Mouse (Mus musculus) spleen, adult 2 months (tissue): ENCODE measurements around the gene Tns4. TPM values are rescaled to one million over a fixed set of nuclear protein-coding genes. Genes with fewer than 3 reads are reported as not detected.

Source experiments
- DNase-seq, 2 experiments: peaks; one replicate each; pipeline versions ENCODE4 v3.0.0 to v3.0.0-alpha.2; 2012 to 2021; ENCODE audit warnings: low spot score in 2 of 2, low read depth in 1 of 2
- H3K27ac ChIP-seq: fragments of 200-500 bp; 2 replicates; pipeline ENCODE4 v1.5.1; 2012; ENCODE audit warnings: low read length, inconsistent platforms; ENCODE audit not compliant: insufficient read depth
- H3K27me3 ChIP-seq: fragments of 200-500 bp; 2 replicates; pipeline ENCODE4 v1.6.1; 2012; ENCODE audit warnings: mild to moderate bottlenecking, moderate library complexity, low read length, inconsistent platforms; ENCODE audit not compliant: control insufficient read depth, insufficient read depth
- H3K36me3 ChIP-seq: fragments of 200-500 bp; 2 replicates; pipeline ENCODE4 v1.6.1; 2012; ENCODE audit warnings: mild to moderate bottlenecking, low read length, inconsistent platforms; ENCODE audit not compliant: control insufficient read depth, insufficient read depth
- H3K4me1 ChIP-seq: fragments of 200-500 bp; 2 replicates; pipeline ENCODE4 v1.6.1; 2011; ENCODE audit warnings: inconsistent platforms; ENCODE audit not compliant: control insufficient read depth, insufficient read depth, insufficient read length
- H3K4me3 ChIP-seq: fragments of 200-500 bp; 2 replicates; pipeline ENCODE4 v1.5.1; 2011; ENCODE audit warnings: mild to moderate bottlenecking, inconsistent platforms; ENCODE audit not compliant: insufficient read depth, insufficient read length; ENCODE audit errors: extremely low read depth
- CTCF ChIP-seq: fragments of 200-500 bp; IDR thresholded peaks from 2 replicates; pipeline ENCODE4 v1.5.1; 2011; ENCODE audit warnings: mild to moderate bottlenecking, inconsistent platforms; ENCODE audit not compliant: insufficient read depth, insufficient read length, insufficient replicate concordance; ENCODE audit errors: extremely low read depth
- POLR2A ChIP-seq: fragments of 200-500 bp; IDR thresholded peaks from 2 replicates; pipeline ENCODE4 v1.6.1; 2011; ENCODE audit warnings: low read depth, low read length, inconsistent platforms
- WGBS: fragments of 180-500 bp; shearing (Covaris S2); methylation state at CpG from one replicate; pipeline ENCODE4 v1.1.7; 2018; 5-methylcytosine and 5-hydroxymethylcytosine counted together
- polyA plus RNA-seq: library from polyadenylated mRNA; depleted of rRNA; stranded (reverse); fragments of >200 nt; gene quantifications from 2 replicates; pipeline ENCODE4 v1.2.3, GENCODE M21; 2012; rRNA removed

Gene Tns4
- polyA plus RNA-seq, 1 experiment, result 1.3 TPM

DNA sequence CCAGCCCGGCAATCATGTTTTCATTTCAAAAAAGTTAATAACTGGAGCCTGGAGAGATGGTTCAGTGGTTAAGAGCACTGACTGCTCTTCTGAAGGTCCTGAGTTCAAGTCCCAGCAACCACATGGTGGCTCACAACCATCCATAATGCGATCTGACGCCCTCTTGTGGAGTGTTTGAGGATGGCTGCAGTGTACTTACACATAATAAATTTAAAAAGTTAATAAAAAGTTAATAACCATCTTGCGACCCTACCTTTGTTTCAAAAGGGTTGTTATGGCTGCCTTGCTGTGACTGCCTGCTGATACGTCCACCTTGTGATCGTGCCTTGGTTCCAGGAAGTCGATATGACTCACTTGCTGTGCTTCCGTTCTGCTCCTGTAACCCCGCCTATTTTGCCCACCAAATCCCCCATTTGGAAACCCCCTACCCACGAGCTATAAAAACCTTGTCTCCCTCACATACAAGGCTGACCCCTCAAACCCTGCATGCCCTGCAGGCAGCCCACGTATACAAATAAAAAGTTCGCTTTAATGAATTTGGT, 62.1 kb downstream of the Tns4 start:
- DNase-seq, result no peak

DNA sequence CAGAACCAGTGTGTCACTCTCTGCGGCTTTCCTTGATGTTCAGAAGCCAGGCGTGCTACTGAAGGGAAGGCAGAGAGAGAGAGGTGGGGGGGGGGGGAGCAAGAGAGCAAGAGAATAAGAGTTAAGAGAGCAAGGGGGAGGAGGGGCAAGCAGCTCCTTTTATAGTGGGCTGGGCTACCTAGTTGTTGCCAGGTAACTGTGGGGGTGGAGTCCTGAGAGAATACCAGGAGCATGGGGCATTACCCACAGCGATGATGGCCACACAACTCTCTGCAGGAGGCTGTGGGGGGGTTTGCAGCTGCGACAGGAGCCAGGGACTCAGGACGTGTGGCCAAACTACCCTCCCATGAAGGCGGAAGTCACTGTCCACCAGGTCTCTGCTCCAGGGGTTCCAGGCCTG, 63.2 kb downstream of the Tns4 start:
- H3K4me3 ChIP-seq, result no peak overlapping the region
- H3K27ac ChIP-seq, result no peak overlapping the region
- TF ChIP-seq POLR2A (no peak), CTCF (no peak)
- H3K36me3 ChIP-seq, result no peaks in the 10 kb centered on the region
- DNase-seq, result no peak
- no peaks in the 10 kb centered on the region; the same call in 1 of the 2 replicates for H3K4me1 ChIP-seq
- 92% methylated on average over 6 of the region's 6 CpGs for WGBS
- H3K27me3 ChIP-seq, result no peaks in the 10 kb centered on the region

More for the DNA sequence above, 62.1 kb downstream of the Tns4 start:
- Histone ChIP-seq H3K4me3 (no peak overlapping the region), H3K4me1 (no peaks in the 10 kb centered on the region; the same call in 1 of the 2 replicates), H3K27ac (no peak overlapping the region), H3K36me3 (no peaks in the 10 kb centered on the region), H3K27me3 (no peaks in the 10 kb centered on the region)
- TF ChIP-seq CTCF (no peak), POLR2A (no peak)
- 74% methylated on average over 12 of the region's 12 CpGs for WGBS

DNA sequence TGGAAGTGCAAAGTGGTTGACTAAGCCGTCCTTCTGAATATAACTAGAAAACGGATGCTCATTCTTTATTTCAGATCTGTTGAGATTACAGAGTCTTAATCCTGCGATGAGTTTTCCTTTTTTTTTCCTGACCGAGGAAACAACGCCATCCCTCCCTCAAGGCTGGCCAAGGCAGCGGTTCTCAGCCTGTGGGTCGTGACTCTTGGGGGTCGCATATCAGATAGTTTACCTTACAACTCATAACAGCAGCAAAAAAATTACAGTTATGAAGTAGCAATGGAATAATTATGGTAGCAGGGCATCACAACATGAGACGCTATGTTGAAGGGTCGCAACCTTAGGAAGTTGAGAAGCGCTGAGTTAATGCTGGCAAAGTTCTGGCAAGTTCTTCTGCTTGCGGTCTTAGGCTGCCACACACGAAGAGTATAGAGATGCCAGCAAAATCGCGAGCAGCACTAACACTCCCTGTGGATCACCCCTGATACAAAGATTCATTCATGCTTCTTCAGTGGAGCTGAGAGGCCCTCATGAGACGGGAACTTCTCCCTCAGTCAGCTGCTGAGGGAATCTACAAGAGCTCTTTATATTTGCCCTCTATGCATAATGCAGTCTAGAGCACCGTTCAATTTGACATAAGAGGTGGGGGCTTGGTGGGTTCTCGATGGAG, 64.5 kb downstream of the Tns4 start:
- Histone ChIP-seq H3K27me3 (no peaks in the 10 kb centered on the region), H3K4me1 (no peaks in the 10 kb centered on the region; the same call in 1 of the 2 replicates), H3K27ac (no peak overlapping the region), H3K4me3 (peak overlapping the region; percentile 58), H3K36me3 (no peaks in the 10 kb centered on the region)
- DNase-seq, result no peak
- 31% methylated on average over 18 of the region's 18 CpGs for WGBS
- no peak; the same call in 1 of the 2 replicates for TF ChIP-seq POLR2A
- no peak for TF ChIP-seq CTCF

DNA sequence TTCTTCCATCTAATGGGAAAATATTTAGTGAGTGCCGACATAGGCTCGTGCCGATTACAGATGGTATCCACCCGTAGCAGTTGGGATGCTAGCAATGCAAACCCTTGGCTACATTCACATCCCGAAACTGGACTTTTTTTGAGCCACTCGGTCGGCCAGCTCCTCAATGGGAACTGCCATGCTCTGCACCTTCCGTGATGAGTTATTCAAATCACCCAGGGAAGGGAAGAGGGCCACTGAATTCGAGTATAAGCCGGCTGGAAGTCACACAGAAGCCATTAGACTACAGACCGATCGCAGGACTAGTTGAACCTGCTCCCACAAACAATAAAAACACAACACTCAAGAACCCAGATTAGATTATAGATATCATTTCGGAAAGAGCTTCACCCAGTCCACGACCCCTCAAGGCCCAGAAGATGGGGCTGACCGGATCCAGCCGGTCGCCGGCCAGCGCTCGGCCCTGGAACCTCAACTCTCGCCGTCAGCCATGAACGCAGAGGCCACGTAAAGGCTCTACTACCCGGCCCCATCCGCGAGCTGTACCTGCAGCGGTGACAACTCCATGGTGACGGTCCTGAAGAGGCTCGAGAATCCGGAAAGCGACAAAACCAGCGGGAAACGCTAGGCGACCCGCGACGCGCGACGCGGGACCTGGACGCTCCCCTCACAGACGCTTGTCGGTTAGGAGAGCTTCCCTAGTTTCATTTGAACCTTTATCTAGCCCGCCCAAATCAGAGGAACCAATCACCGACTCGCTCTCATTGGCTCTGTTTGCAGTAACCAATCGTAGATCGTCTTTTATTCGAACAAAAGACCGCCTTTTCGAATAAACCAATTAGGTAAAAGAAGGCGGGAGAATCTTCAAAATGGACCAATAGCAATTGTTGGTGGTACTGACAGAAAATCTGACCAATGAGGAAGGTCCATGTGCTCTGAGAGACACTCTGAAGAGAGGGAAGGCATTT, 65.3 kb downstream of the Tns4 start, which contains the start of gene Top2a:
TSS of gene Top2a (minus strand) at position 690 of the 968 bp plus-strand sequence.
- no peak for TF ChIP-seq CTCF
- no peak; the same call in 1 of the 2 replicates for TF ChIP-seq POLR2A
- peak; percentile 84 to 99 for DNase-seq
- WGBS, result under 1% methylated on average over 54 of the region's 54 CpGs
- Histone ChIP-seq H3K27ac (no peak within 1 kb of the TSS), H3K36me3 (no peaks in the 10 kb centered on the region), H3K4me3 (peak within 1 kb of the TSS; percentile 71), H3K4me1 (no peaks in the 10 kb centered on the region; the same call in 1 of the 2 replicates), H3K27me3 (no peaks in the 10 kb centered on the region)

DNA sequence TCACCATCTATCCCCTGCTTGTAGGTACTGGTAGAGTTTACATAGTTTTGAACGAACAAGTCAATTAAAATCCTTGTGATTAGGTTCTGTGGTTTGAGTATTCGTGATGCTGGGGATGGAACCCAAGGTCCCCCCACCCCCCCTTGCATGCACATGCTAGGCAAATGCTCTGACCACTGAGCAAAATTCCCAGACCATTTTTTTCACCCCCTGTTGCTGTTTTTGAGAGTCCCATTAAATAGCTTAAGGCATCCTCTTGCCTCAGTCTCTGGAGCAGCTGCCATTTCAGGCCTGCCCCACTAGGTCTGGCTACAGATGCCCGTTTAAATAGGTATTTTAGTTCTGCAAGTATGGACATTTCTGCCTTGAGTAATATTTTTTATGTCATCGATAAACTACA, 66.0 kb downstream of the Tns4 start:
- H3K36me3 ChIP-seq, result no peaks in the 10 kb centered on the region
- no peak for DNase-seq
- TF ChIP-seq POLR2A (no peak), CTCF (no peak)
- H3K4me3 ChIP-seq, result peak overlapping the region; percentile 71
- 6% methylated on average over 4 of the region's 4 CpGs for WGBS
- no peaks in the 10 kb centered on the region for H3K27me3 ChIP-seq
- no peaks in the 10 kb centered on the region; the same call in 1 of the 2 replicates for H3K4me1 ChIP-seq
- H3K27ac ChIP-seq, result no peak overlapping the region

DNA sequence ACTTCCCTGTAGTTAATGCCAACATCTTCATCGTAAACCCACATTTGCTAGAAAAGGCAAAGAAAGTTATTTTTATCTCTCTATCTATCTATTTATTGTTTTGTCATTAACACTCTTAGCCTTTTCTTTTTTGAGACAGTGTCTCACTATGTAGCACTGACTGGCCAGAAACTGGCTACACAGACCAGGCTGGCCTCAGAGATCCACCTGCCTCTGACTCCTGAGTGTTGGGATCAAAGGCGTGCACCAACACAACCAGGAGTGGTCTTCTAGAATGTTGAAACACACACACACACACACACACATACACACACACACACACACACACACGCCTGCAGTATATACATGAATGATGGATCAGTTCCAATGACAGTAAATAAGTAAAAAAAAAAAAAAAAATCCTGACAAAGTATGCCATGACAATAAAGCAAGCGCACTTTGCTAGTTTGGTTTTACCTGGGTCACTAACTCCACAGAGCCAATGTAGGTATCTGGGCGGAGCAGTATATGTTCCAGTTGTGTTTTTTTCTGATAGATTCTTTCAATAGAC, 66.6 kb downstream of the Tns4 start:
- Histone ChIP-seq H3K36me3 (no peaks in the 10 kb centered on the region), H3K4me3 (no peak overlapping the region), H3K27me3 (no peaks in the 10 kb centered on the region), H3K4me1 (no peaks in the 10 kb centered on the region; the same call in 1 of the 2 replicates), H3K27ac (no peak overlapping the region)
- no peak for DNase-seq
- WGBS, result 82% methylated on average over 5 of the region's 5 CpGs
- TF ChIP-seq CTCF, result no peak
- no peak for TF ChIP-seq POLR2A

DNA sequence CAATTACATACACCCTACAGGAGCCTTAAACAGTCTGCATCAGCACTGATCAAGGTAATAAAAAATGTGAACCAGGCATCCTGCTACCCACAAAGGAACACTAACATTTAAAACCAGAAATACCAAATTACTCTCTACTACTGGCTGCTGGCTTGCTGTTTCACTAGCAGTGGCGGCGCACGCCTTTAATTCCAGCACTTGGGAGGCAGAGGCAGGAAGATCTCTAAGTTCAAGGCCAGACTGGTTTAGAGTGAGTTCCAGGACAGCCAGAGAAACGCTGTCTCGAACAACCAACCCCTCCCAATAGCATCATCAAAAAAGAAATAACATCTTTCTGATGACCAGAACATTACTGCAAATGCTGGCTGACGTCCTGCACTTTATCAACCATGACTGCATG, 69.3 kb downstream of the Tns4 start:
- no peaks in the 10 kb centered on the region for H3K36me3 ChIP-seq

More for the DNA sequence above, 69.3 kb downstream of the Tns4 start:
- Histone ChIP-seq H3K27me3 (no peaks in the 10 kb centered on the region), H3K4me1 (no peaks in the 10 kb centered on the region; the same call in 1 of the 2 replicates), H3K27ac (no peak overlapping the region), H3K4me3 (no peak overlapping the region)
- DNase-seq, result no peak
- WGBS, result 93% methylated on average over 6 of the region's 6 CpGs
- TF ChIP-seq POLR2A (no peak), CTCF (no peak)

Other genes with a start within 250 kb of the Tns4 start
- 8.0 and 10.1 TPM in 2 replicates for gene Wipf2, start 225.7 kb downstream of the Tns4 start, polyA plus RNA-seq
- gene Cdc6, start 181.5 kb downstream of the Tns4 start, polyA plus RNA-seq, result 1.6 and 2.0 TPM in 2 replicates
- 37.0 and 48.8 TPM in 2 replicates for gene Rara, start 161.5 kb downstream of the Tns4 start, polyA plus RNA-seq
- gene Gjd3, start 106.3 kb downstream of the Tns4 start, polyA plus RNA-seq, result 0.56 and 0.67 TPM in 2 replicates
- 5.4 and 5.9 TPM in 2 replicates for gene Top2a, start 65.1 kb downstream of the Tns4 start, polyA plus RNA-seq
- 274 and 328 TPM in 2 replicates for gene Igfbp4, start 48.1 kb downstream of the Tns4 start, polyA plus RNA-seq
- gene Ccr7, start 65.8 kb upstream of the Tns4 start, polyA plus RNA-seq, result 135 and 194 TPM in 2 replicates
- gene Smarce1, start 141.7 kb upstream of the Tns4 start, polyA plus RNA-seq, result 13.4 and 13.6 TPM in 2 replicates
- gene Krt222, start 154.8 kb upstream of the Tns4 start, polyA plus RNA-seq, result 0.38 and 0.70 TPM in 2 replicates
- gene Krt24, start 196.0 kb upstream of the Tns4 start, polyA plus RNA-seq, result not detected in 2 replicates
- gene Krt25, start 233.6 kb upstream of the Tns4 start, polyA plus RNA-seq, result not detected in 2 replicates
- not detected in 2 replicates for gene Krt26, start 248.7 kb upstream of the Tns4 start, polyA plus RNA-seq